Comparison of ENCODE assay signal across 8 mouse cellular contexts in the genomic region with DNA sequence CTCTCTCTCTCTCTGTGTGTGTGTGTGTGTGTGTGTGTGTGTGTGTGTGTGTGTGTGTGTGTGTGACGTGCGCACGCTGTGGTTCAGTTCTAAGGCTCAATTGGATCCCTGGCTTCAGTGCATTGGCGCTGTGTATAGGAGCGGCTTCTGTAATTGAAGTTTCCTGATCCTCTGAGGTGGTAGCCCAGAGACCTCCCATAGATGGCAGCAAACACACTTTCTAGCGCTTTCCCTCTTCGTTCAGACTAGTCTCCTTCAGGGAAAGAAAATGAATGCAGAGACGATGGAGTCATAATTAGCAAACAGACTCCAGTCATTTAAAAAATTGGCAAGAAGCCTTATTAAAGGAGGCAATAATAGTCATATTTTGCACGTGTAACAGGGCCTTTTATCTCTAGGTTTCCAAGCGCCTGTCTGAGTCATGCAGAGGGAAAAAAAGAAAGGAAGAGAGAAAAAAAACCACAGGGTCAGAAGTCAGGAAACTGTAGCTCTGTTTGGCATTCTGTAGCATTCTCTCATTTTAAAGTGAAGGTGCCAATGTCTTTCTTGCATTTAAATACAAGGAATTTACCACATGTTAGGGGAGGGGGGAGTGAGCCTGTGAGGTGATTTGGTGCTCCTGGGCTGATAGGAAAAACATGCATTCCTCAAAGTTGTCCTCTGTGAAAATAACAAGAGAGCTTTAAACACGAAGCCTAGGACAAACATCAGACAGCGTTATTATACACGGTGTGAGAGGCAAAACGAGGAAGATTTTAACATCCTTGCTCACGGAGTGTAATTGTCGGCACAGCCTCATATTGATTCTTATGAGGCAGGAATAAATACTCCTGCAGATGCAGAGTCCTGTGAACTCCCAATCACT.
DNase-seq lines count a peak whose midpoint lies in the region; ATAC-seq and TF ChIP-seq lines count a peak whose summit lies in the region.

No protein-coding gene starts in this region.

- 15% methylated on average over 16 of the region's 16 CpGs for WGBS in intestine, postnatal 0 days

- peak; percentile 61; the same call in 1 of the 2 replicates for ATAC-seq in intestine, postnatal 0 days

- H3K4me3 ChIP-seq in intestine, postnatal 0 days (ENCODE audit: low read depth, low read length): no peak overlapping the region

- H3K9me3 ChIP-seq in intestine, postnatal 0 days (ENCODE audit: control insufficient read depth): no peaks in the 10 kb centered on the region

- no peaks in the 10 kb centered on the region for H3K36me3 ChIP-seq in intestine, postnatal 0 days (ENCODE audit: control insufficient read depth, insufficient read depth)
- no peaks in the 10 kb centered on the region for H3K36me3 ChIP-seq in splenic B cell, adult 2 months (ENCODE audit: control insufficient read depth, insufficient read depth, low read length, poor library complexity, severe bottlenecking)

- no peak overlapping the region for H3K27ac ChIP-seq in intestine, postnatal 0 days (ENCODE audit: low read depth, low read length)

- H3K27me3 ChIP-seq in intestine, postnatal 0 days (replicated peaks; ENCODE audit: control insufficient read depth, insufficient read depth, low read length): no peaks in the 10 kb centered on the region
- no peaks in the 10 kb centered on the region for H3K27me3 ChIP-seq in splenic B cell, adult 2 months (ENCODE audit: control insufficient read depth, insufficient read depth, low read length, poor library complexity, severe bottlenecking)

- H3K4me2 ChIP-seq in intestine, postnatal 0 days (replicated peaks; ENCODE audit: low read depth): peak overlapping the region; percentile 37

- TF ChIP-seq CTCF in intestine, postnatal 0 days (IDR thresholded peaks at IDR 0.05; ENCODE audit: low read depth): peak; percentile 82

- H3K9ac ChIP-seq in intestine, postnatal 0 days (ENCODE audit: low read depth, low read length): no peak overlapping the region

- H3K4me1 ChIP-seq in intestine, postnatal 0 days (replicated peaks; ENCODE audit: control insufficient read depth, insufficient read depth, low read length): no peaks in the 10 kb centered on the region

- intact Hi-C loops in left cerebral cortex, postnatal 14 days (cut with DNase I): loop anchor here (5.0 kb wide), 2 partner anchors 426 to 691 kb away; no protein-coding TSS in a partner anchor

- DNase-seq in gastrocnemius, adult 18-20 months (ENCODE audit: low spot score): peak; percentile 39
- DNase-seq in gastrocnemius, adult 8-10 months (ENCODE audit: low spot score in 2 of 2): no peak
- DNase-seq in embryo, embryonic 10 days (ENCODE audit: low spot score): peak; percentile 86
- DNase-seq in heart, adult 18-20 months: peak; percentile 57 to 73
- DNase-seq in left cerebral cortex, postnatal 14 days (ENCODE audit: low spot score in 2 of 2): peak; percentile 82
- peak; percentile 73 for DNase-seq in mesoderm, embryonic 11.5 days (ENCODE audit: low read depth, low spot score)
- peak; percentile 10 for DNase-seq in splenic B cell, adult 2 months (ENCODE audit: low read depth, low spot score)

Comparison
In these comparisons a context has a peak if more than half of its experiments do, and no peak if none do; other contexts are left out.
1. DNase-seq: peak in gastrocnemius, adult 18-20 months (single experiment), embryo, embryonic 10 days (single experiment), heart, adult 18-20 months (2 of 2), left cerebral cortex, postnatal 14 days (2 of 2), mesoderm, embryonic 11.5 days (single experiment) and splenic B cell, adult 2 months (single experiment); none in gastrocnemius, adult 8-10 months (0 of 2).